Comparison of ENCODE assay signal across 8 mouse cellular contexts in the genomic region with DNA sequence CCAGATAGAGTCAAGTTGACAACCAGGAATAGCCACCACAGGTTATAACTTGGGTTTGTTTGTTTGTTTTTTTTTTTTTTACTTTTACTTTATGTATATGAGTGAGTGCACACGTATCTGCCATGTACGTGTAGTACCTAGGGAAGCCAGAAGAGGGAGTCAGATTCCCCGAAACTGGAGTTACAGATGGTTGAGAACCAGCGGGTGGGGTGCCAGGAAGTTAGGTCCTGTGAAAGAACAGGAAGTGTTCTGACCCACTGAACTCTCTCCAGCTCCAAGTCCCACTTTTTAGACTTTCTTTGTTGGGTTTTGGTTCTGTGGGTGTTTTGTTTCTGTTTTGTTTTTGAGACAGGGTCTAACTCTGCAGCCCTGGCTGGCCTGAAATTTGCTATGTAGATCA. TPM values are rescaled to one million over a fixed set of nuclear protein-coding genes. Genes with fewer than 3 reads are reported as not detected.
DNase-seq lines count a peak whose midpoint lies in the region; ATAC-seq and TF ChIP-seq lines count a peak whose summit lies in the region.

No protein-coding gene starts in this region.

- no peak overlapping the region for H3K4me2 ChIP-seq in kidney, embryonic 16.5 days (replicated peaks; ENCODE audit: low read depth, low read length)
- H3K4me2 ChIP-seq in midbrain, embryonic 13.5 days (replicated peaks) = no peak overlapping the region

- DNase-seq in kidney, postnatal 14 days = peak; percentile 39
- peak; percentile 67 for DNase-seq in NIH3T3 (ENCODE audit: low read depth)
- no peak for DNase-seq in cerebellum, postnatal 4 days (ENCODE audit: low spot score in 2 of 2)
- no peak for DNase-seq in right cerebral cortex, postnatal 36 days (ENCODE audit: low spot score in 2 of 2)

- WGBS in kidney, embryonic 16.5 days = 34% methylated on average over 4 of the region's 4 CpGs
- 43% methylated on average over 4 of the region's 4 CpGs for WGBS in small intestine, adult 2 months
- WGBS in midbrain, embryonic 13.5 days = 33% methylated on average over 4 of the region's 4 CpGs

- TF ChIP-seq POLR2A in small intestine, adult 2 months (IDR thresholded peaks at IDR 0.05; ENCODE audit: low read depth, low read length) = no peak

- H3K27me3 ChIP-seq in kidney, embryonic 16.5 days (ENCODE audit: insufficient read depth, low read length) = no peaks in the 10 kb centered on the region
- no peaks in the 10 kb centered on the region for H3K27me3 ChIP-seq in small intestine, adult 2 months (ENCODE audit: control insufficient read depth, insufficient read depth, low read length)
- H3K27me3 ChIP-seq in midbrain, embryonic 13.5 days = no peaks in the 10 kb centered on the region

- H3K9ac ChIP-seq in kidney, embryonic 16.5 days (replicated peaks; ENCODE audit: low read length) = no peak overlapping the region
- H3K9ac ChIP-seq in midbrain, embryonic 13.5 days (replicated peaks) = no peak overlapping the region

- no peaks in the 10 kb centered on the region for H3K9me3 ChIP-seq in kidney, embryonic 16.5 days (ENCODE audit: low read length)
- H3K9me3 ChIP-seq in midbrain, embryonic 13.5 days = no peaks in the 10 kb centered on the region

- no peak overlapping the region for H3K4me3 ChIP-seq in kidney, embryonic 16.5 days (ENCODE audit: low read length)
- H3K4me3 ChIP-seq in small intestine, adult 2 months (ENCODE audit: low read depth, low read length) = no peak overlapping the region
- no peak overlapping the region for H3K4me3 ChIP-seq in midbrain, embryonic 13.5 days (replicated peaks)

- H3K36me3 ChIP-seq in kidney, embryonic 16.5 days (ENCODE audit: insufficient read depth, low read length) = peaks cover 26% of the 10 kb centered on the region; the same call in 1 of the 2 replicates
- peaks cover 24% of the 10 kb centered on the region for H3K36me3 ChIP-seq in small intestine, adult 2 months (ENCODE audit: control insufficient read depth, insufficient read depth, low read length)
- peaks cover 33% of the 10 kb centered on the region for H3K36me3 ChIP-seq in midbrain, embryonic 13.5 days

- no peak for ATAC-seq in kidney, embryonic 16.5 days (ENCODE audit: low FRiP score, low TSS enrichment)
- peak; percentile 68 to 92; a peak in 3 of 4 replicates for ATAC-seq in hematopoietic stem cell, adult 5-6 weeks (replicated peaks in 1 of 2; ENCODE audit: insufficient read depth in 1 of 2, low FRiP score in 2 of 2, low TSS enrichment in 1 of 2, low read depth in 1 of 2, poor library complexity in 2 of 2, severe bottlenecking in 2 of 2)
- ATAC-seq in midbrain, embryonic 13.5 days = no peak

- no peaks in the 10 kb centered on the region for H3K4me1 ChIP-seq in kidney, embryonic 16.5 days (ENCODE audit: insufficient read depth, low read length)
- no peaks in the 10 kb centered on the region for H3K4me1 ChIP-seq in small intestine, adult 2 months (ENCODE audit: control insufficient read depth, insufficient read depth, insufficient read length, low read length)
- no peaks in the 10 kb centered on the region for H3K4me1 ChIP-seq in midbrain, embryonic 13.5 days (replicated peaks)

- TF ChIP-seq CTCF in small intestine, adult 2 months (IDR thresholded peaks at IDR 0.05; ENCODE audit: extremely low read depth, insufficient read length, insufficient replicate concordance, low read depth, low read length) = peak; percentile 48; the same call in 1 of the 2 replicates

- no peak overlapping the region for H3K27ac ChIP-seq in kidney, embryonic 16.5 days (ENCODE audit: low read length)
- H3K27ac ChIP-seq in small intestine, adult 2 months (ENCODE audit: insufficient read depth, low read depth, low read length) = no peak overlapping the region
- H3K27ac ChIP-seq in midbrain, embryonic 13.5 days = no peak overlapping the region

RNA-seq across cellular contexts. Expression of a gene that starts 19.9 kb away (rescaled TPM):
- polyA plus RNA-seq in kidney, embryonic 16.5 days (2015; fragmentation: Nextera tagmentation; extraction: Ambion mirVana) = 32.4 and 35.4 TPM in 2 replicates
- total RNA-seq in hematopoietic stem cell, adult 5-6 weeks (2017) = 21.6 and 29.2 TPM in 2 replicates
- polyA plus RNA-seq in small intestine, adult 2 months (2012; rRNA removed) = 1.2 and 2.3 TPM in 2 replicates
- 32.1 and 32.3 TPM in 2 replicates for polyA plus RNA-seq in midbrain, embryonic 13.5 days (2015; fragmentation: Nextera tagmentation; extraction: Ambion mirVana)

RNA-seq across cellular contexts. Expression of a gene that starts 20.2 kb away (rescaled TPM):
- polyA plus RNA-seq in kidney, embryonic 16.5 days (2015; fragmentation: Nextera tagmentation; extraction: Ambion mirVana) = 98.2 and 101 TPM in 2 replicates
- total RNA-seq in hematopoietic stem cell, adult 5-6 weeks (2017) = 49.1 and 55.6 TPM in 2 replicates
- 59.6 and 97.7 TPM in 2 replicates for polyA plus RNA-seq in small intestine, adult 2 months (2012; rRNA removed)
- 63.5 and 68.2 TPM in 2 replicates for polyA plus RNA-seq in midbrain, embryonic 13.5 days (2015; fragmentation: Nextera tagmentation; extraction: Ambion mirVana)

RNA-seq across cellular contexts. Expression of a gene that starts 30.1 kb away (rescaled TPM):
- polyA plus RNA-seq in kidney, embryonic 16.5 days (2015; fragmentation: Nextera tagmentation; extraction: Ambion mirVana) = 42.7 and 44.1 TPM in 2 replicates
- 22.0 and 27.3 TPM in 2 replicates for total RNA-seq in hematopoietic stem cell, adult 5-6 weeks (2017)
- 11.8 and 17.8 TPM in 2 replicates for polyA plus RNA-seq in small intestine, adult 2 months (2012; rRNA removed)
- polyA plus RNA-seq in midbrain, embryonic 13.5 days (2015; fragmentation: Nextera tagmentation; extraction: Ambion mirVana) = 16.9 and 18.2 TPM in 2 replicates

RNA-seq across cellular contexts. Expression of a gene that starts 49.7 kb away (rescaled TPM):
- not detected in 2 replicates for polyA plus RNA-seq in kidney, embryonic 16.5 days (2015; fragmentation: Nextera tagmentation; extraction: Ambion mirVana)
- total RNA-seq in hematopoietic stem cell, adult 5-6 weeks (2017) = not detected in 2 replicates
- not detected in 2 replicates for polyA plus RNA-seq in small intestine, adult 2 months (2012; rRNA removed)
- polyA plus RNA-seq in midbrain, embryonic 13.5 days (2015; fragmentation: Nextera tagmentation; extraction: Ambion mirVana) = not detected in 2 replicates

RNA-seq across cellular contexts. Expression of a gene that starts 59.0 kb away (rescaled TPM):
- polyA plus RNA-seq in kidney, embryonic 16.5 days (2015; fragmentation: Nextera tagmentation; extraction: Ambion mirVana) = 46.9 and 47.0 TPM in 2 replicates
- 20.3 and 22.4 TPM in 2 replicates for total RNA-seq in hematopoietic stem cell, adult 5-6 weeks (2017)
- polyA plus RNA-seq in small intestine, adult 2 months (2012; rRNA removed) = 5.8 and 8.5 TPM in 2 replicates
- 54.9 and 59.4 TPM in 2 replicates for polyA plus RNA-seq in midbrain, embryonic 13.5 days (2015; fragmentation: Nextera tagmentation; extraction: Ambion mirVana)

Comparison
In these comparisons a context has a peak if more than half of its experiments do, and no peak if none do; other contexts are left out.
1. DNase-seq: peak in kidney, postnatal 14 days (single experiment) and NIH3T3 (single experiment); none in cerebellum, postnatal 4 days (0 of 2) and right cerebral cortex, postnatal 36 days (0 of 2).
2. ATAC-seq: peak in hematopoietic stem cell, adult 5-6 weeks (2 of 2); none in kidney, embryonic 16.5 days (single experiment) and midbrain, embryonic 13.5 days (single experiment).
3. RNA of a gene that starts 19.9 kb away (polyA plus RNA-seq): 32.4 to 35.4 TPM in kidney, embryonic 16.5 days and 32.1 to 32.3 TPM in midbrain, embryonic 13.5 days; 1.2 to 2.3 TPM in small intestine, adult 2 months; every median in the first group is over 10 times any median in the second.